In the genomic region with DNA sequence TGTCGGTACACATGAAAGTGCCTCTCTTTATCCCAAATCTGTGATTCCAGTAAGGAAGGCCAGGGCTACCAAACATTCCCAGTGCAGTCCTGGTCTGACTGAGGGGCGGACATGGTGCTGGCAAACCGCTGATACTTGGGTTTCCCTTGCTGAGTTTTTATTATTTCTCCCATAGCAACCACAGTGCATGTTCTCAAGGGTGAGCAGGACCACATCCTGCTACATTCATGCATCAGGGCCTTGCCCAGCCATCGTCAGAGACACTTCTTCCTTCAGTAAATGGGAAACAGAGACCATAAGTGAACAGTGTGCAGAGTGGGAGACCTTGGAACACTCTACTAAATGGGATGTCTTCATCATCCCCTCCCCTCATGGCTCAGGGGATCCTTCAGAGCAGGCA, we compare ENCODE assay signal across 15 mouse cellular contexts.
"Had no signal": no experiment of that assay in that cellular context is flagged by ENCODE, and none has a peak within 500 bp of the region (broad histone marks: within the 10 kb centered on the region; RNA-seq: fewer than 3 reads in every experiment).

No protein-coding gene starts in this region.

- ATAC-seq: liver, embryonic 12.5 days; midbrain, embryonic 16.5 days had no signal

- H3K9ac ChIP-seq: limb, embryonic 15.5 days; liver, embryonic 12.5 days; lung, embryonic 15.5 days; midbrain, embryonic 12.5 days; neural tube, embryonic 15.5 days had no signal

- DNase-seq: kidney, adult 9 months; kidney, postnatal 36 days; lung, postnatal 14 days; thymus, adult 2 months; thymus, postnatal 36 days had no signal

- H3K4me3 ChIP-seq: layer of hippocampus, adult 2 months; left cerebral cortex, adult 2 months; limb, embryonic 15.5 days; liver, embryonic 12.5 days; lung, embryonic 15.5 days; midbrain, embryonic 12.5 days; neural tube, embryonic 15.5 days had no signal

- H3K27me3 ChIP-seq: limb, embryonic 15.5 days; liver, embryonic 12.5 days; lung, embryonic 15.5 days; midbrain, embryonic 12.5 days; neural tube, embryonic 15.5 days had no signal

- H3K36me3 ChIP-seq: lung, embryonic 15.5 days; neural tube, embryonic 15.5 days had no signal

- H3K9me3 ChIP-seq: limb, embryonic 15.5 days; liver, embryonic 12.5 days; lung, embryonic 15.5 days; midbrain, embryonic 12.5 days; neural tube, embryonic 15.5 days had no signal

- H3K27ac ChIP-seq: kidney, postnatal 0 days; layer of hippocampus, adult 2 months; left cerebral cortex, adult 2 months; limb, embryonic 15.5 days; liver, embryonic 12.5 days; lung, embryonic 15.5 days; macrophage; midbrain, embryonic 12.5 days; neural tube, embryonic 15.5 days had no signal

- H3K4me1 ChIP-seq: midbrain, embryonic 12.5 days; neural tube, embryonic 15.5 days had no signal
